Mouse (Mus musculus): ENCODE data around the gene Agbl2.

DNA sequence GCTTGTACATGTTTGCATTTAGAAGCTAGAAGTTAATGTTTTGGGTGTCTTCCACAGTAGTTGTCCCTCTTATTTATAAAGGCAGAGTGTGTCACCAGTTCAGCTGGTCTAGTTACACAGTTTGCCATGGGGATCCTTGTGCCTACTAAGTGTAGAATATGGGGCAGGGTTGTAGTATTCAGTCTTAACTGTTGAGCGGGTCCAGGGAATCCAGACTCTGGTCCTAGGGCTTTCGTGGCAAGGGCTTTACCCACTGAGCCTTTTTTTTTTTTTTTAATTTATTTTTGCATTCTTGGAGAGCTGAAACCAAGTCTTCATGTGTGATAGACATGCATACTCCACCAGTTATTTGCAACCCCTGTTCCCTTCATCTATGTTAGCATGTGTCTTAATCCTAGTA, 79.0 kb downstream of the Agbl2 start:
- TF ChIP-seq CTCF (IDR thresholded peaks at IDR 0.05; ENCODE audit: extremely low read depth, insufficient read depth, low read length) (no peak), POLR2A (IDR thresholded peaks at IDR 0.05; ENCODE audit: extremely low read depth, insufficient read depth, low read length) (no peak)

Data from cortical plate, adult 2 months (tissue).